Mouse (Mus musculus) kidney, embryonic 14.5 days (tissue): Measurements from ENCODE around the gene Ntrk3. TPM values are rescaled to one million over a fixed set of nuclear protein-coding genes. Genes with fewer than 3 reads are reported as not detected.

Experiments used
- ATAC-seq: fragments of 200-750 bp; cut with Nextera tagmentation; 2 replicates; pipeline ENCODE4 v1.8.0; 2017; ENCODE audit warnings: moderate number of reproducible peaks, mild to moderate bottlenecking, moderate TSS enrichment, moderate library complexity; ENCODE audit not compliant: low FRiP score, low TSS enrichment
- H3K27ac ChIP-seq: fragments of 300-500 bp; sonication (generic); 2 replicates; pipeline ENCODE4 v1.5.1; 2014; ENCODE audit warnings: low read depth, mild to moderate bottlenecking, low read length, moderate library complexity, mixed read lengths
- H3K27me3 ChIP-seq: fragments of 300-500 bp; sonication (generic); 2 replicates; pipeline ENCODE4 v1.6.1; 2014; ENCODE audit warnings: mild to moderate bottlenecking, low read length; ENCODE audit not compliant: control insufficient read depth, insufficient read depth
- H3K36me3 ChIP-seq: fragments of 300-500 bp; sonication (generic); 2 replicates; pipeline ENCODE4 v1.6.1; 2014; ENCODE audit warnings: low read length, mixed read lengths; ENCODE audit not compliant: control insufficient read depth, insufficient read depth
- H3K4me1 ChIP-seq: fragments of 300-500 bp; sonication (generic); 2 replicates; pipeline ENCODE4 v1.6.1; 2014; ENCODE audit warnings: low read length, mixed read lengths; ENCODE audit not compliant: control insufficient read depth, insufficient read depth
- H3K4me2 ChIP-seq: fragments of 300-500 bp; sonication (generic); replicated peaks from 2 replicates; pipeline ENCODE4 v1.6.1; 2014; ENCODE audit warnings: low read depth, mild to moderate bottlenecking, low read length
- H3K4me3 ChIP-seq: fragments of 300-500 bp; sonication (generic); 2 replicates; pipeline ENCODE4 v1.5.1; 2014; ENCODE audit warnings: mild to moderate bottlenecking, low read length
- H3K9ac ChIP-seq: fragments of 300-500 bp; sonication (generic); 2 replicates; pipeline ENCODE4 v1.6.1; 2014; ENCODE audit warnings: low read depth, mild to moderate bottlenecking, low read length, moderate library complexity
- H3K9me3 ChIP-seq: fragments of 300-500 bp; sonication (generic); 2 replicates; pipeline ENCODE4 v1.6.1; 2016; ENCODE audit warnings: low read length; ENCODE audit not compliant: control insufficient read depth
- WGBS: fragments of 180-500 bp; shearing (Covaris S2); extraction: QIAGEN DNeasy Blood & Tissue Kit; methylation state at CpG from one replicate; pipeline ENCODE4 v1.1.7; 2014; 5-methylcytosine and 5-hydroxymethylcytosine counted together
- polyA plus RNA-seq: library from polyadenylated mRNA; unstranded; fragments of >200 nt; fragmentation: Nextera tagmentation; extraction: Ambion mirVana; gene quantifications from 2 replicates; pipeline ENCODE4 v1.2.1, GENCODE M21; 2014

Ntrk3 gene
- polyA plus RNA-seq, 1 experiment from 2014 or later = 5.1 TPM

GRCm38 (mm10) chr7:78448841-78449240 is 289.0 kb downstream of the Ntrk3 start:
- Histone ChIP-seq H3K4me3 (no peak overlapping the region), H3K9ac (no peak overlapping the region), H3K9me3 (no peaks in the 10 kb centered on the region), H3K27me3 (no peaks in the 10 kb centered on the region), H3K4me2 (no peak overlapping the region), H3K4me1 (no peaks in the 10 kb centered on the region), H3K27ac (no peak overlapping the region), H3K36me3 (no peaks in the 10 kb centered on the region)
- 93% methylated on average over 2 of the region's 2 CpGs for whole genome bisulfite sequencing
- ATAC-seq = no peak

- H3K4me2 ChIP-seq = no peak overlapping the region
- H3K27ac ChIP-seq = no peak overlapping the region
- H3K9me3 ChIP-seq = no peaks in the 10 kb centered on the region
- no peak overlapping the region for H3K4me3 ChIP-seq
- H3K4me1 ChIP-seq = no peaks in the 10 kb centered on the region
- H3K36me3 ChIP-seq = no peaks in the 10 kb centered on the region
- H3K9ac ChIP-seq = no peak overlapping the region
- H3K27me3 ChIP-seq = no peaks in the 10 kb centered on the region
- 86% methylated on average over 5 of the region's 5 CpGs for WGBS
- no peak for ATAC-seq
These were observed 294.3 kb downstream of the Ntrk3 start for GRCm38 (mm10) chr7:78443373-78444036.

GRCm38 (mm10) chr7:78441706-78442105 is 296.1 kb downstream of the Ntrk3 start:
- no peaks in the 10 kb centered on the region for H3K36me3 ChIP-seq
- H3K4me2 ChIP-seq = no peak overlapping the region
- ATAC-seq = no peak
- H3K4me3 ChIP-seq = no peak overlapping the region
- H3K4me1 ChIP-seq = no peaks in the 10 kb centered on the region
- H3K27me3 ChIP-seq = no peaks in the 10 kb centered on the region
- H3K9me3 ChIP-seq = no peaks in the 10 kb centered on the region
- H3K27ac ChIP-seq = no peak overlapping the region
- no peak overlapping the region for H3K9ac ChIP-seq

GRCm38 (mm10) chr7:78440896-78441295 is 296.9 kb downstream of the Ntrk3 start:
- no peak for ATAC-seq
- no peaks in the 10 kb centered on the region for H3K9me3 ChIP-seq
- no peak overlapping the region for H3K9ac ChIP-seq

GRCm38 (mm10) chr7:78440476-78440875 is 297.3 kb downstream of the Ntrk3 start:
- Histone ChIP-seq H3K36me3 (no peaks in the 10 kb centered on the region), H3K27me3 (no peaks in the 10 kb centered on the region), H3K4me1 (no peaks in the 10 kb centered on the region), H3K4me2 (no peak overlapping the region), H3K9me3 (no peaks in the 10 kb centered on the region), H3K27ac (no peak overlapping the region), H3K4me3 (no peak overlapping the region), H3K9ac (no peak overlapping the region)
- no peak for ATAC-seq
- 95% methylated on average over 6 of the region's 6 CpGs for WGBS

More at GRCm38 (mm10) chr7:78440896-78441295, 296.9 kb downstream of the Ntrk3 start:
- 85% methylated on average over 3 of the region's 3 CpGs for WGBS
- H3K36me3 ChIP-seq = no peaks in the 10 kb centered on the region
- no peak overlapping the region for H3K4me3 ChIP-seq
- no peaks in the 10 kb centered on the region for H3K4me1 ChIP-seq
- no peak overlapping the region for H3K27ac ChIP-seq
- H3K4me2 ChIP-seq = no peak overlapping the region
- H3K27me3 ChIP-seq = no peaks in the 10 kb centered on the region

- Histone ChIP-seq H3K27me3 (no peaks in the 10 kb centered on the region), H3K36me3 (no peaks in the 10 kb centered on the region), H3K4me2 (no peak overlapping the region), H3K4me1 (no peaks in the 10 kb centered on the region), H3K27ac (no peak overlapping the region), H3K4me3 (no peak overlapping the region), H3K9ac (no peak overlapping the region), H3K9me3 (no peaks in the 10 kb centered on the region)
- WGBS = 76% methylated on average over 9 of the region's 9 CpGs
- ATAC-seq = no peak
These were observed 298.3 kb downstream of the Ntrk3 start for GRCm38 (mm10) chr7:78439361-78440120.

- no peaks in the 10 kb centered on the region for H3K9me3 ChIP-seq
- H3K9ac ChIP-seq = no peak overlapping the region
- H3K27me3 ChIP-seq = no peaks in the 10 kb centered on the region
- no peaks in the 10 kb centered on the region for H3K36me3 ChIP-seq
- WGBS = 77% methylated on average over 5 of the region's 5 CpGs
- H3K4me3 ChIP-seq = no peak overlapping the region
- no peak for ATAC-seq
- no peaks in the 10 kb centered on the region for H3K4me1 ChIP-seq
- no peak overlapping the region for H3K4me2 ChIP-seq
- no peak overlapping the region for H3K27ac ChIP-seq
These were observed 304.1 kb downstream of the Ntrk3 start for GRCm38 (mm10) chr7:78433617-78434144.

- Histone ChIP-seq H3K9ac (no peak overlapping the region), H3K4me2 (no peak overlapping the region), H3K27me3 (no peaks in the 10 kb centered on the region), H3K4me3 (no peak overlapping the region), H3K36me3 (no peaks in the 10 kb centered on the region), H3K4me1 (no peaks in the 10 kb centered on the region), H3K27ac (no peak overlapping the region), H3K9me3 (no peaks in the 10 kb centered on the region)
- 89% methylated on average over 4 of the region's 4 CpGs for WGBS
- no peak for ATAC-seq
These were observed 306.2 kb downstream of the Ntrk3 start for GRCm38 (mm10) chr7:78431611-78432010.

GRCm38 (mm10) chr7:78412172-78412571 is 325.6 kb downstream of the Ntrk3 start:
- Histone ChIP-seq H3K9ac (no peak overlapping the region), H3K9me3 (no peaks in the 10 kb centered on the region), H3K27me3 (no peaks in the 10 kb centered on the region), H3K36me3 (no peaks in the 10 kb centered on the region), H3K27ac (no peak overlapping the region), H3K4me3 (no peak overlapping the region), H3K4me2 (no peak overlapping the region), H3K4me1 (no peaks in the 10 kb centered on the region)
- WGBS = 72% methylated on average over 2 of the region's 2 CpGs
- ATAC-seq = no peak
